Mouse (Mus musculus) left cerebral cortex, postnatal 10 days (tissue): ENCODE results near the gene Rsf1. TPM values are rescaled to one million over a fixed set of nuclear protein-coding genes. Genes with fewer than 3 reads are reported as not detected.

ENCODE experiments used
- DNase-seq, 2 experiments: peaks; one replicate each; pipeline ENCODE4 v3.0.0; 2021 to 2022; ENCODE audit warnings: low spot score in 2 of 2, mixed read lengths in 1 of 2; ENCODE audit errors: extremely low spot score in 1 of 2
- intact Hi-C: fragments of 180-260 bp; cut with DNase I; formaldehyde crosslinking; loops from one replicate; pipeline ENCODE4 v1.15.1; 2025
- total RNA-seq, 2 experiments: library from RNA; stranded (reverse); gene quantifications; 2 replicates each; pipeline ENCODE4 v1.2.3; 2021

Rsf1 gene
- total RNA-seq, result 10 to 100 TPM; 36.6 to 38.0 TPM

DNA sequence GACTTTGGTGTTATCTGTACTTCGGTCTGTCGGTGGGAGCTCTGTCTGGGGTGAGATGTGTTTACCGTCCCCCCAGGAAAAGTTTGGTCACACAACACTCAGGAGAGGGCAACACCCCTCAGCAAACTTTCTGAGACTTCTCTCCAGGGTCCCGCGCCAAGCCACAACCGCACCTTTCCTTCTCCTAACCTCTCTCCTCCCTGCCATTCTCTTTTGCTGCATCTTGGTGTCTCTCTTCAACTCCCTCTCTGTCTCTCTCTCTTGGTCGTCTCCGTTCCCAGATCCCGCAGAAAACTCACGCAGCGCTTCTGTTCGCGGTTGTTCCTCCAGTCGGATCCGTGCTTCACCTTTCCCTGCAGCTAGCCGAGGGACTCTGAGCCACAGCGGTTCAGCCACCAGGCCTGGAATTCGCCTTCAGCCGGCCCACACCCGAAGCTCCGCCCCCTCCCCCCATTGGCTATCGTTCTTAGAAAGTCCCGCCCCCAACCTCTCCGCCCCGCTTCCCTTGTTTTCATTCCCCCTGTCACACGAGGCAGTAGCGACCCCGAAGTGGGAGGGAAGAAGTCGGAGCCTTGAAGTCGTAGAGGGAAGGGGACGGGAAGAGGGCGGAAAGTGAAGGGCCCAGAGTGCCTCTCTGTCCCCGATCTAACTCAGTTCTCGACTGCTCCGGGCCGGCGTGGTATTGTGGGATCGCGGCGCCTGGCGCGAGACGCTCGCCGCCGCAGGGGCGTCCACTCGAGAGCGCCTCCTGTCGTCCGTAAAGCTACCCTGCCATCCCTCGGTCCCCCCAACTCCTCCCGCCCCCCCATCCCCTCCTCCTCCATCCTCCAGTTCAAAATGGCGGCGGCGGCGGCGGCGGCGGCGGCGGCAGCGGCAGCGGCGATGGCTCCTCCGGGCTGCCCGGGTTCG lies at the start of gene Rsf1, which contains the start of gene Aamdc:
Rsf1 (plus strand) TSS at position 823 of the 909 bp plus-strand sequence.
Aamdc (minus strand) TSS at position 431 of the 909 bp plus-strand sequence.
- intact Hi-C loops, result loop anchor here (5.0 kb wide), 3 partner anchors 78 to 152 kb away; partner anchors contain the start of gene Ints4
- peak; percentile 93 to 97 for DNase-seq

DNA sequence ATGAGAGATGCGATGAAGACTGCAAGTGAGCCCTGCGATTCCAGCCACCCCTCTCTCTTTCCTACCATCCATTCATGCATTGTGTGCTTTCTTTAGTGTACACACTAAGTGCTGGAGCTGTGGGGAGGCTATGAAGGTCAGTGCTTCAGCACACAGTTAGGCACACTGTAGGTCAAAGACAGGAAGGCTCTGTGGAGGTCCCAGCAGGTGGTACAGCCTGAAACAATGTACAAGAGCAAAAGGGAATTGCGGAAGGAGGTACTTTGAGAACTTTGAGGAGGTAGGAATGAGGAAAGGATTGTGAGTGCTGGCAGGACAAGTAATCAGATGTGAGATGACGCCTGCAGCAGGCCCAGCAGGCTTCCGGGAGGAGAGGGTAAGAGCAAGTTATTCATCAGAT lies 44.2 kb upstream of the Rsf1 start:
- intact Hi-C loops, result no loop called here
- DNase-seq, result no peak

DNA sequence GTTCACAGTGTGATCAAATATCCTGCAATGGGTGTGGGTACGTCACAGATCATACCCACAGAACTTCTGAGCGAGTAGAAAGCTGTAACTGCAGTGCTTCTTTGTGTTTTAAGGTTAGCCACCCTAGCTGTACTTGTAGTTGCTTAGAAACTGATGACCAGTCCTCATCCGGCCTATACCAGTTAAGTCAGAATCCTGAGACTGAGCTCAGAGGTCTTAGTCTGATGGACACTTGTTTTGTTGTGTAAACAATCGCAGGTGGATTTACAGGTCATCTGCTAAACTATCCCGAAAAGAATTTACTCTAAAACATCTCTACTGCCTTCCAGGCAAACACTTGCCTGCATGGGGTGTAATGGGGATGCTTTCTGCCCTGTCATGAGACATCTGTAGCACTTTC lies 43.1 kb upstream of the Rsf1 start:
- no peak for DNase-seq
- intact Hi-C loops, result no loop called here

DNA sequence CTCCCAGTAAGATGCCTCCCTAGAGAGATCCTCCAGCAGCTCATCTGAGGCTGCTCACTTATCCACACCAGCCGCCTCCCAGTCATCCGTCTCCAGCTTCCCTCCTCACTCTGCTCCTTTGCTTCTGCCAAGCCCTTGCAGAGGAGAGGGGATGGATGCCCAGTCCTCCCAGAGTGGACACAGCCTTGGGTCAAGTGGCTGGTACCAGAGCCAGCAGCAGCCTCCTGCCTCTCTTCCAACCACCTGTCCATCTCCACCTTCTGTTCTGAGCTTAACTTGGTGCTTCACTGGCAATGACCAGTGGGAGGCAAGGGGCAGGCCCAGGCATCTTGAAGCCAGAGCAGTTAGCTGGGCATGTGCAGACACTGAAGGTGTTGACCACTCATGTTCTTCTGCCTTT lies 33.2 kb upstream of the Rsf1 start:
- DNase-seq, result no peak
- intact Hi-C loops, result no loop called here

DNA sequence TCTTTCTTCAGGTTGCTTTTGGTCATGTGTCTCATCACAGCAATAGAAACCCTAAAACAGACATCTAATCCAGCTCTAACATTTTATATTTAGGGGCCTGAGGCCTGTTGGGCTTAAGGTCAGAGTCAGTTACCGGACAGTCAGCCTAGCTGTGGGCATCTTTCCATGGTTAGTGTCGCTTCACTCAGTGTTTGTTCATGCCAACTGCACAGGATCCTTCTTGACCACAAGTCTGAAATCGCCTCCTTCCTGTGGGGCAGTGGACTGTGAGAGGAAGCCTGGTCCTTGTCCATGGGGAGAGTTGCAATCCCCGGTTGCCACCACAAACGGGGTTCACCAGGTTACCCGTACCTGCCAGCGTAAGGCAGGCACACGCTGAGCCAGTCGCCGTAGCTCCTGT lies 30.4 kb upstream of the Rsf1 start:
- no peak for DNase-seq
- intact Hi-C loops, result no loop called here

DNA sequence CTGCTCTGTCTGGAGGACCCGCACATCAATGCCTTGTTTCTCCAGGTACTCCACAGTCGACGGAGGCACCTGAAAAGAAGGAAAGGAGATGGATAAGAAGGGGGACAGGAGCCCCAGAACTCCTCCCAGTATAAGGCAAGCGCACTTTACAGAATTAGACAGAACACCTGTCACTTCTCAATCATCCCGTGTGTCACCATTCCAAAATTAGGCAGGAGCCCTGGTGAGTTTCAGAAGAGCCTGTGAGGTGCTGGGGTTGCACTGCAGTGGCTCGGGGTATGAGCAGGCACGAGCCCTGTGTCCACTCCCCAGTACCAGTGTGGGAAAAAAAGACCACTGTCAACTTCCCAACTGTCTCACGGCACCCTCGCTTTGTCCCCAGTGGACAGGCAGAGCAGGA lies 29.0 kb upstream of the Rsf1 start:
- intact Hi-C loops, result no loop called here
- no peak for DNase-seq

DNA sequence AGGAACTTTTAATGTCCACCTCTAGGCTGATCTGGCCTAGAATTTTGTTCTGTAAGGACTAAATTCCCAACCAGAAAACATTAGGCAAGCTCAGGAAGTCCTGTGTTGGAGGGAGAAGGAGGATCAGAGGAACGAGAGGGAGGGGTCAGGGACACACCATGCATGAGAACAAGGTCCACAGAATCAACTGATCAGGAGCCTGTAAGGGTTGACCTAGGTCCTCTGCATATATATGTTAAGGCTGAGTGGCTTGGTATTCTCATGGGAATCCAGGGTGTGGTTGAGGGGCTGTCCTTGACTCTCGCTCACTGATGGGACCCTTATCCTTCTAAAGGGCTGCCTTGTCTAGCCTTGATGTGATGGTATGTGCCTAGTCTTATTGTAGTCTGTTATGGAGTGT lies 16.1 kb upstream of the Rsf1 start:
- DNase-seq, result no peak
- intact Hi-C loops, result no loop called here

DNA sequence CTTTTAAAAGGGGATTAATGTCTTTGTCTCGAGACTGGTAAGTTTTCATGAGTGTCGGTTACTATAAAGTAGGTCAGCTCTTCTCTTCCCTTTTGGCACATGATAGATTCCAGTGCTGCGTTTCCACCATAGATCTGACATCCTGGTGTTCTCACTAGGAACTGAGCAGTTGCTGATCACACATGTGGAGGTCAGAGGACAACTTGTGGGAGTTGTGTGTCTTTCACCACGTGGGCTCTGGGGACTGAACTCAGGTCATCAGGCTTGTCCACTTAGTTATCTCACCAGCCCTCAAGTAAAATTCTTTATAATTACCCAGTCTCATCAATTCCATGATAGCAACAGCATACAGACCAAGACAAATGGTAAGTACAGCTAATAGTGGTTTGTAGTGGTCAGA lies 10.3 kb upstream of the Rsf1 start:
- DNase-seq, result no peak
- intact Hi-C loops, result no loop called here

DNA sequence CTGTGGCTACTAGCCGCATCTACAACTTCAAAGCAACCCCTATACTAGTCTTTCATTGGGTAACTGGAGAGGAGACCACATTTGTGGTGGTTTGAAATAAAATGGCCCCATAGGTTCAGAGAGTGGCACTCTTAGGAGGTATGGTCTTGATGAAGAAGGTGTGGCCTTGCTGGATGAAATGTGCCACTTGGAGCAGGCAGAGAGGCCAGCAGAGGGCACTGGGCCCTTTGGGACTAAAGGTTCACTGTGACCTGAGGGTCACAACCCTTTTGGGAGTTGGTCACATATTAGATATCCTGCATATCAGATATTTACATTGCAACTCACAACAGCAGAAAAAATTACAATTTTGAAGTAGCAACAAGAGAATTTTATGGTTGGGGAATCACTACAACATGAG lies 9.3 kb upstream of the Rsf1 start:
- DNase-seq, result no peak
- intact Hi-C loops, result no loop called here

DNA sequence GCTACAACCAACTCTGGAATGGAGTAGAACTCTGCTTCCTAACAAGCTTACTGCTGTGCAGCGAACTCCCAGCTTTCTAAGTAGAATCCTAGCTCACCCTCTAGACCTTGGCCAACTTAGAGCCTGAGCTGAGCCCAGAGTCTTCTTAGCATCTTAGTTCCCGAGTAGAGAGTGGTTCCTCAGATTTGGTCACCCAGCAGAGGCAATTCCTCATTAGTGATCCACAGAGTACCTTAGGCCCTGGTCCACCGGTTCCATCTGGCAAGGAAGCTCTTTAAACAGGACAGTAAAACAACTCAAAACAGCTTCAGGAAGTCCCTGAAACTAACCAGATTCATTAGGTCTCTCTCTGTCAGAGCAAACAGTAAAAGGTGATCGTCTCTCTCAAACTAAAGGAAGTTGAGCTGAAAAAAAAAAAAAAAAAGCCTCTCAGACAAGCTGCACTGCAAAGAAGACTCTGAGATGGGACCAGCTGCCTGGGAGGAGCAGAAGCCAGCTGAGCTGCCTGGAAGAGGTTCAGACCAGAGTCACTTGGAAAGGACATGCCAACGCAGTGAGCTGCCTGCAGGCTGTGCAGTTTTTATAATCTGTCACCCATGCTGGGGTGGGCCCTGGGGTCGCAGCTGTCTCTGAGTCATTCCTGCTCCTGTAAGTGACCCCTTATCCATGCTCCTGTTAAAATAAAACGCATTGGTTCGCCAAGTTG lies 1.2 kb upstream of the Rsf1 start:
- intact Hi-C loops, result loop anchor here (5.0 kb wide), 3 partner anchors 79 to 151 kb away; partner anchors contain the start of gene Ints4

DNA sequence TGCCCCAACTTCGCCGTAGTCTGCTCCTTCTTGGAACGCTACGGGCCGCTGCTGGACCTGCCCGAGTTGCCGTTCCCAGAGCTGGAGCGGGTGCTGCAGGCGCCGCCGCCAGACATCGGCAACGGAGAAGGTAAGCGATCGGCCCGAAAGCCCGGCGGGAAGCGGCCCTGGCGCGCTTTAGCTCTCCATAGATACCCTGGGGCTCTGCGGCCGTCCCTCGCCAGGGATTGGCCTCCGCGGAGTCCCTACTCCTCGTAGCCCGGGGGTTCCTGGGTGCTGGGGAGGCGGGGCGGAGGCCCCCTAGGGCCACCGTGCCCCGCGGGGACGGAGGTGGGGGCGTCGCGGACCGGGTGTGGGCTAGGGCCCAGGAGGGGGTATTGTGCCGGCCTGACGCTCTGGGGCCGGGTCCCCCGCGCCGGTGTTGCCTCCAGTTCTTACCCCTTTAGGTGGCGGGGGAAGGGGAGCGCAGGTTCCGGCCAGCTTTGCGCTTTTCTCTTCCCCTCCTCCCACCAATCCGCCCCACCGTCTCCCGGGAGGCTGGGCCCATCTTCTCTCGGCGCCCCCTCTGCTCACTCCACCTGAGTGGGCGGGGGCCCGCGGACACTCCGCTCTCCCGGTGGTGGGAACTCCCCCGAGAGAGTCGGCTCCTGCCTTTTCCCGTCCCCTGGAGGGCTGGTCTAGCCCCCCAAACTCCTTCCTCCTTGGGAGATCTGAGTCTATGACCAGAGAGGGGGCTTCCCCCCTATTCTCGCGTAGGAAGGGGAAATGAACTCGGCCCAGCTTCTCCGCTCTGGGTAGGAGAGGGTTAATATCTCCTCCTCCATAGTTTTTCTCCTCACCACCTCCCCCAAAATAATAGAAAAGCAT lies 520 bp downstream of the Rsf1 start:
- peak; percentile 31 to 79 for DNase-seq
- intact Hi-C loops, result loop anchor here (5.0 kb wide), 4 partner anchors 77 to 153 kb away; partner anchors contain the start of gene Ints4

More for the DNA sequence above, 1.2 kb upstream of the Rsf1 start:
- peak; percentile 20 to 52 for DNase-seq

DNA sequence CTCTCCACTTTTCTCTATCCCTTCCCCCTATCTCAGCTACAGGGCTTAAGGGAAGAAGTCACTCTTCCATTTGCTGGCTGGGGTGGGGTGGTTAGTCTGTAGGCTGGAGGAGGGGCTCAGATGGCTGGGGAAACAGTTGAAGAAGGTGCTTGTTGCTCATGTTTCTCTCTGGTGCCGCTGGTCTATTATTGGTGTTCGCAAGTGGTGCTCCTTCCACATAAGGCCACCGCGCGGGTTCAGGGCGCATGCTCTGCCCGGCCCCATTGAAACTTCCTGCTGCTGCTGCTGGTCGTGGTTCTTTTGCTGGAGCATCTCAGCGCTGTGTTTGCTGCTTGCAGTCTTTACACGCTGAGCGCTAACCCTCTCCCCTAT lies 1.1 kb downstream of the Rsf1 start:
- DNase-seq, result peak; percentile 76 to 87
- intact Hi-C loops, result loop anchor here (5.0 kb wide), 1 partner anchor 96 kb away; no protein-coding TSS in a partner anchor

DNA sequence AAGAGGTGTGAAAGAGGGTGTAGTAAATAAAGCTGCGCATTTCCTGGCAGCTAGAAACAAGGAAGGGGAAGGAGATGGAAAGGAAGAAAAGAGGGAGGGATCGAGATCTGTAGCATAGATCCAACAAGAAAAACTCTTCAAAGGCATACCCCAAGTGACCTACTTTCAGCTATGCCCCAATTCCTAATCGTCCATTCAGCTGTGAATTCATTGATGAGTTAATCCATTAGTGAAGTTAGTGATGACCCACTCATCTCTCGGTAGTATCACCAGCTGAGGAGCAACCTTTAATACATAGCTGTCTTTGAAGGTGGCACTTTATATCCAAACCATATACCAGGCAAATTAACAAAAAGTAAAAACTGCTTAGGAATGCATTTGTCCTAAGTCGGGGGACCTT lies 8.8 kb downstream of the Rsf1 start:
- intact Hi-C loops, result no loop called here
- no peak for DNase-seq

DNA sequence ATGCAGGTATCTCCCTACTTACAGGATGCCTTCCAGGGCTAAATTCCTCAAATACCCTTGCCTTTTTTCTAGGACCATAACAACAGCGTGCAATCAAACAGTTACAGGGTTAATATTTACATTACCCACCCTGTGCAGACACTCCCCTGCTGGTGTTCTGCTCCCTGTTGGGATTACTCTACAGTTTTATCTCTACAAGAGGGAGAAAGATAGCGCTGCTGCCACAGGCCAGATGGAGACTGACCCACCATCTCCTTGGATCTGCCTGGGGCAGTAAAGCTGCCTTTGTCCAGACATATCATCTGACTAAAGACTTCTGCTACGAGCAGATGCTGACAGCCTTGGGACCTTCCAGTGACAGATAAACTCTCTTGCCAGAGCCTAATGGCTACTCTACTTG lies 10.8 kb downstream of the Rsf1 start:
- intact Hi-C loops, result no loop called here
- no peak for DNase-seq

DNA sequence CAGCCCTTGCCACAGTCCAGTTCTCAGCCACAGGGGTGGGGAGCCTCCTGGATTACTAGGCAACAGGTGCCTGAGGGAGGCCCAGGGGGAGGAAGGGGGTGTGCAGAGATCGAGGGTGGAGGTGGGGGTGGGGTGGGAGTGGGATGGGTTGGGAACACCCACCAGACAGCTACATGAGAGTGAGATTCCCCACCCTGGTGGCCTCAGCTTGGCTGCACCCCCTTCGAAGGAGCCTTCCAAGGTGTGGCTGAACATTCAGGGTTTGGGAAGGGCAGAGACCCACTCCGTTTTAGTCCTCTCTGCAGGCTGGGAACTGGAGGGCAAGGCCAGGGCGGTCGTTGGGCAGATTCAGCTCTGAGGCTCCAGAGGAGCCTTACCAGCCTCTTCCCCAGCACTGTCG lies 11.6 kb downstream of the Rsf1 start:
- DNase-seq, result no peak
- intact Hi-C loops, result no loop called here

DNA sequence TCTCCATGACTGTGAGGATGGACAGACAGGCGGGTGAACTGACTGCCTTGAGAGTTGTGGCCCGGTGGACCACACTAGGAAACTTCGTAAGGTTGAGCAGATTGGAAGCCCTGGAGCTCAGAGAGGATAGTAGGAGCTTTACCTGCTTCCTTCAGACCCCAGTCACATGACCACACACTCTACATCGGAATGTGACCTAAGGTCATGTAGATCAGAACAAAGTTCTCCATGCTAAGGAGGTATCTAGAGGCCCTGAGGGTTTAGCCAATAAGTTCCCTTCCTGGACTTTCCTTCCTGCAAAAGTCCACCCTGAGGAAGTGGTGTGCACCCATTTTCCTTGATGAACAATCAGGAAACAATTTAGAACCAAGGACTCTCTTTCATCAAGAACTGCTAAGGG lies 12.7 kb downstream of the Rsf1 start:
- DNase-seq, result no peak
- intact Hi-C loops, result no loop called here

DNA sequence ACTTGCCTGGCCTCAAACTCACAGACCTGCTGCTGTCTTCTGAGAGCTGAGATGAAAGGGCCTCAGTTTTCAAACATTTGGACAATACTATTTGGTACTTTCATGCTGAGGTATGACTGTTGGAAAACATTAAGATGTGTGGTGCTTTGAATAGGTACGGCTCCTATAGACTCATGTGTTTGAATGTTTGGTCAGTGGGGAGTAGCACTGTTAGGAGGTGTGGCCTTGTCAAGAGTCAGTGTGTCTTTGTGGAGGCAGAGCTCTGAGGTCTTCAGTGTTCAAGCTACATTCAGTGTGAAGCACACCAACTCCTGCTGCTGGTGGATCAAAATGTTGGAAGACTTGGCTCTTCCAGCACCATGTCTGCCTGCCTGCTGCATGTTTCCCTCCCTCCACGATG lies 13.8 kb downstream of the Rsf1 start:
- DNase-seq, result no peak
- intact Hi-C loops, result no loop called here

DNA sequence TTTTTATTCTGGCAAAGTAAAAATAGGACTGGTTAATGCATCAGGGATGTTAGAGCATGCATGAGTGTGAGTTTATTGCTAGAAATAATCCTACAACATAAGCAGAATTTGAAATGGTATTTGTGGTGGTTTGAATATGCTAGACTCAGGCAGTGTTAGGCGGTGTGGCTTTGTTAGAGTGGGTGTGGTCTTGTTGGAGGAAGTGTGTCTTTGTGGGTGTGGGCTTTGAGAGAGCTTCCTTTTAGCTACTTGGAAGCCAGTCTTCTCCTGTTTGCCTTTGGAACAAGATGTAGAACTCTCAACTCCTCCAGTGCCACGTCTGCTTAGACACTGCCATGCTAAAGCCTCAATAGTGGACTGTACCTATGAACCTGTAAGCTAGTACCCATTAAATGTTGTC lies 18.9 kb downstream of the Rsf1 start:
- no peak for DNase-seq
- intact Hi-C loops, result no loop called here

DNA sequence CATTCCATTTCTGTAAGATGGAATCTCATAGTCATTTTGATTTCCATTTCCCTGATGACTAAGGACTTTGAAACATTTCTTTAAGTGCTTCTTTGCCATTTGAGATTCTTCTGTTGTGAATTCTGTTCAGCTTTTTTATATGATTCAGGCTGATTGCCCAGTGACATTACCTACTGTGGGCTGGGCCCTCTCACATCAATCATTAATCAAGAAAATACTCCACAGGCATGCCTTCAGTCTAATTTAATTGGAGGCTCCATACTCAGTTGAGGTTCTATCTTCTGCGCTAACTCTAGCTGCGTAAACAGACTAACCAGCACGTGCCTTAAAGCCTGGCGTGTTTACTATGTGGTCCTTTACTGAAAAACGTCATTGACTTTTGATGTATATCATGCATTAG lies 41.7 kb downstream of the Rsf1 start:
- DNase-seq, result no peak

More for the DNA sequence above, 41.7 kb downstream of the Rsf1 start:
- intact Hi-C loops, result no loop called here
